Mouse (Mus musculus): Measurements from ENCODE around the gene 1700010I14Rik.

DNA sequence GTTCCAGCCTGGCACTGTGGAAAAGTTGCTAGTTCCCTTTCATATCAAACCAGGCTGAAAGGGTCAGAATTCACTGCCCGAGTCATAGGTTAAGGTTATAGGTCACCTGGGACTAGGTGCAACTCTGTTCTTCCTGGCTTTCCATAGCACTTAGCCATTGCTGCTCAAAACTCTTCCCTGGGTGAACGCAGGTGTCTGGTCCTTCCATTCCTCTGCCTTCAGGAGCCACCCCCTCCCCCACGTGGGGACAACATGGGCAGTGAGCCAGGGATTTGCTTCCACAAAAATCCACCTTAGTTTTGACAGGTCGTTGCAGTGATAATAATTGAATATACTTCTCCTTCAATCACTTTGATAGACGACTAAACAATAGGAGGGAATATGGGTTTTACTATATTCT, 764 bp upstream of the 1700010I14Rik start:
- TF ChIP-seq CTCF (conservative IDR thresholded peaks at IDR 0.05; ENCODE audit: insufficient read depth, insufficient read length, low read depth, low read length) (no peak), POLR2A (IDR thresholded peaks at IDR 0.05; ENCODE audit: low read depth, low read length) (no peak)
